Mouse (Mus musculus) lung, postnatal 36 days (tissue): ENCODE data around the gene Nab2.

ENCODE experiments used
- DNase-seq: peaks from one replicate; pipeline ENCODE4 v3.0.0; 2022; ENCODE audit warnings: mixed read lengths

Gene Nab2

GRCm38 (mm10) chr10:127614236-127615033, 53.9 kb downstream of the Nab2 start:
- no peak for DNase-seq

DNA sequence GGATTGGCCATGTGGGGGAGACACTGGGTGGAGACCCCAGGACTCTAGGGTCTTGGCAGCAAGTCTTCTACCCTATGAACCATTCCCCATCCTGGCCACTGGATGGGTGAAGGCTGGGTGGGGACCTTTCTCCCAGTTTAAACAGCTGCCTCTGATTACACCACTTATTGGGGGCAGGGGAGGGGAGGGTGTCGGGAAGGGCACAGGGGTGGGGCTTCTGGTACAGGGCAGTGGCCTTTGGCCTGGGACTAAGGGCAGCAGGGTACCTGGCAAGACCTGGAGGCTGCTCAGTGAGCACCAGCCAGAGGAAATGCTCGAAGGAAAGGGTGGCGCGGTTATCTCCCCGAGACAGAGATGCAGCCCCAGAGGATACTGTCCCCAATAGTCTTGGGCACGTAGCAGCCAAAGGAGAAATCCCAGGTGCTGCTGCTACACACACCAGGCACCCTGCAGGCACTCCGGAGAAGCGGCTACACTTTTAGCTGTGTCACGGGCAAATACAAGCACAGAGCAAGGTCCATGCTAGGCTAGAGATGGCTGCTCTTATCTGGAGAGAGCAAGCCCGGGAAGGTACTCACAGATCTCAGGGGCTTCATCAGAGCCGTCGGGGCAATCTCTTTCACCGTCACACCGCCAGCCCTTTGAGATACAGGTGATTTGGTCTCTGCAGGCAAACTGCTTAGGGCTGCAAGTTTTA, 56.1 kb downstream of the Nab2 start:
- DNase-seq, result no peak
